Mouse (Mus musculus) forebrain, embryonic 11.5 days (tissue): ENCODE measurements around the gene Phkg1. TPM values are rescaled to one million over a fixed set of nuclear protein-coding genes. Genes with fewer than 3 reads are reported as not detected.
"Not testable (repeated sequence)": the region's sequence is repeated elsewhere in the genome, so short reads cannot be mapped to it uniquely, and the experiment has no call there.

Source experiments
- ATAC-seq: fragments of 200-750 bp; cut with Nextera tagmentation; replicated peaks from 2 replicates; pipeline ENCODE4 v1.8.0; 2017; ENCODE audit warnings: moderate TSS enrichment; ENCODE audit not compliant: low FRiP score
- DNase-seq: peaks from one replicate; pipeline ENCODE4 v3.0.0-alpha.2; 2017; ENCODE audit warnings: low spot score
- H3K27ac ChIP-seq: fragments of 300-500 bp; sonication (generic); 2 replicates; pipeline ENCODE4 v1.5.1; 2014; ENCODE audit warnings: low read depth, low read length
- H3K27me3 ChIP-seq: fragments of 300-500 bp; sonication (generic); 2 replicates; pipeline ENCODE4 v1.6.1; 2014; ENCODE audit warnings: mild to moderate bottlenecking, low read length, mixed read lengths; ENCODE audit not compliant: control insufficient read depth, insufficient read depth
- H3K36me3 ChIP-seq: fragments of 300-500 bp; sonication (generic); 2 replicates; pipeline ENCODE4 v1.6.1; 2014; ENCODE audit warnings: mild to moderate bottlenecking, low read length, moderate library complexity, mixed read lengths; ENCODE audit not compliant: control insufficient read depth, insufficient read depth
- H3K4me1 ChIP-seq: fragments of 300-500 bp; sonication (generic); replicated peaks from 2 replicates; pipeline ENCODE4 v1.6.1; 2014; ENCODE audit warnings: low read length, mixed read lengths; ENCODE audit not compliant: control insufficient read depth, insufficient read depth
- H3K4me2 ChIP-seq: fragments of 300-500 bp; sonication (generic); 2 replicates; pipeline ENCODE4 v1.6.1; 2014; ENCODE audit warnings: low read depth, mild to moderate bottlenecking, low read length, moderate library complexity, mixed read lengths; ENCODE audit not compliant: severe bottlenecking
- H3K4me3 ChIP-seq: fragments of 300-500 bp; sonication (generic); 2 replicates; pipeline ENCODE4 v1.5.1; 2014; ENCODE audit warnings: low read depth, low read length
- H3K9ac ChIP-seq: fragments of 300-500 bp; sonication (generic); 2 replicates; pipeline ENCODE4 v1.6.1; 2014; ENCODE audit warnings: low read length
- H3K9me3 ChIP-seq: fragments of 300-500 bp; sonication (generic); 2 replicates; pipeline ENCODE4 v1.6.1; 2016; ENCODE audit warnings: low read length, mixed read lengths; ENCODE audit not compliant: control insufficient read depth
- WGBS: fragments of 180-500 bp; shearing (Covaris S2); extraction: QIAGEN DNeasy Blood & Tissue Kit; methylation state at CpG from one replicate; pipeline ENCODE4 v1.1.7; 2014; 5-methylcytosine and 5-hydroxymethylcytosine counted together
- polyA plus RNA-seq: library from polyadenylated mRNA; unstranded; fragments of >200 nt; fragmentation: Nextera tagmentation; extraction: Ambion mirVana; gene quantifications from 2 replicates; pipeline ENCODE4 v1.2.1, GENCODE M21; 2014

Phkg1 gene
- 0.25 and 0.33 TPM in 2 replicates for polyA plus RNA-seq

DNA sequence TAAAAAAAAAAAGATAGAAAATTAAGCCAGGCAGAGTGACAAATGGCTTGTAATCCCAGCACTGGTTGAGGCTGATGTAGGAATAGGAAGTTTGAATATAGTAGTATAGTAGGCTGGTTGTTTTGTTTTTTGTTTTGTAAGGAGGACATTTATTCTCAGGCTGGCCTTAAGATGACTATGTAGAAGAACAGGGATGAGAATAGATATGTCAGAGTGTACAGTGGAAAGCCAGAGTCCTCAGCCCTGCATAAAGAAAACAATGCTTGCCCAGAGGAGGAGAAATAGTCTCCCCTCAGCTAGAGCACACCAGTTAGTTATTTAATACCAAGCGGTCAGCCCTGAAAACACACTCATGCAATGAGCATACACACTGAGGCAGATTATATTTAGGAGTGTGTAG, at the start of gene Phkg1:
Phkg1 (minus strand) TSS at position 101 of the 400 bp plus-strand sequence.
- DNase-seq (no peak), ATAC-seq (no peak)
- Histone ChIP-seq H3K9ac (no peak within 1 kb of the TSS), H3K27me3 (no peaks in the 10 kb centered on the region), H3K36me3 (no peaks in the 10 kb centered on the region), H3K4me2 (no peak within 1 kb of the TSS), H3K9me3 (no peaks in the 10 kb centered on the region), H3K4me1 (no peaks in the 10 kb centered on the region), H3K27ac (no peak within 1 kb of the TSS), H3K4me3 (no peak within 1 kb of the TSS)
- WGBS, result 93% methylated on average over 1 of the region's 1 CpGs

DNA sequence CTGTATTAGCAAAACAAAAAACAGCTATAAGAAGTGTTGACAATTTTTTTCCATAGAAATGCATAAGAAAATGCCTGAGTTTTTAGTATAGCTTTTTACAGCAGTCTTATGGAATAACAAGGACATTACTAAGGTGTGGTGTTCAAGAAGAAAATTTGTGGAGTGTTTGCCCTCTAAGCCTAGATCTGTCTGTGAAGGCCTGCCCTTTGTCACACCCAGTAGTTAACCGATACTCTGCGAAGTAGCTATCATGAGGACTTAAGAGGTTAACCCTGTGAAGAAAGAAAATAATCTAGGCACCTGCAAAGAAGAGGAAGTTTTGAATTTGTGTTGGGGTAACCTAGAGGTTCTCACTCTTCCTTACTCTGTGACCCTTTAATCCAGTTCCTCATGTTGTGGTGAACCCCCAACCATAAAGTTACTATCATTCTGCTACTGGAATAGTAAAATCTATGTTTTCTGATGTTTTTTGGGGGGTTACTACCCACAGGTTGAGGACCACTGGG, 49.2 kb upstream of the Phkg1 start:
- peaks cover 4% of the 10 kb centered on the region; the same call in 1 of the 2 replicates for H3K4me1 ChIP-seq
- WGBS, result 93% methylated on average over 2 of the region's 2 CpGs
- no peak for ATAC-seq
- H3K36me3 ChIP-seq, result no peaks in the 10 kb centered on the region
- H3K4me3 ChIP-seq, result no peak overlapping the region
- no peaks in the 10 kb centered on the region for H3K9me3 ChIP-seq
- DNase-seq, result no peak
- H3K27ac ChIP-seq, result no peak overlapping the region
- no peaks in the 10 kb centered on the region for H3K27me3 ChIP-seq
- H3K9ac ChIP-seq, result no peak overlapping the region
- H3K4me2 ChIP-seq, result no peak overlapping the region

DNA sequence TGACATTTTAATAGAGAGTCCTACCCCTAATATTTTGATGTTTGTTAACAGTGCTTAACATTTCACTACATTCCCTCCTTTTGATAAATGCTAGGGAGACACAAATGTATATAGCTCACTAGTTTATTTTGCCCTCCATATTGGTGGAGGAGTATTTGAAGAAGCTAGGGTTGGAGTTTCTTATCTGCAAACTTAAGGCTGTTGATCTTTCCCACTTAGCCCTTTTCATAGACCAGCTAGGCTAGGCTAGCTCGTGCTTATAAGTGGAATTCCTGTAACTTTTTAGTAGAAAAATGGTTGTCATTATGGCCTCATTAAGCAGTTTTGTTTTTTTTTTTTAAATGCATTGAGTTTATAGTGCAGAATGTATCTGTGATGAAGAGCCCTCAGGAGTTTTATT, 45.1 kb upstream of the Phkg1 start:
- no peak overlapping the region for H3K9ac ChIP-seq
- H3K4me2 ChIP-seq, result no peak overlapping the region
- H3K4me3 ChIP-seq, result no peak overlapping the region
- H3K27ac ChIP-seq, result no peak overlapping the region
- H3K27me3 ChIP-seq, result no peaks in the 10 kb centered on the region
- H3K36me3 ChIP-seq, result no peaks in the 10 kb centered on the region
- no peaks in the 10 kb centered on the region for H3K9me3 ChIP-seq
- DNase-seq (no peak), ATAC-seq (no peak)
- WGBS, result 85% methylated on average over 1 of the region's 1 CpGs
- H3K4me1 ChIP-seq, result peaks cover 4% of the 10 kb centered on the region; the same call in 1 of the 2 replicates

DNA sequence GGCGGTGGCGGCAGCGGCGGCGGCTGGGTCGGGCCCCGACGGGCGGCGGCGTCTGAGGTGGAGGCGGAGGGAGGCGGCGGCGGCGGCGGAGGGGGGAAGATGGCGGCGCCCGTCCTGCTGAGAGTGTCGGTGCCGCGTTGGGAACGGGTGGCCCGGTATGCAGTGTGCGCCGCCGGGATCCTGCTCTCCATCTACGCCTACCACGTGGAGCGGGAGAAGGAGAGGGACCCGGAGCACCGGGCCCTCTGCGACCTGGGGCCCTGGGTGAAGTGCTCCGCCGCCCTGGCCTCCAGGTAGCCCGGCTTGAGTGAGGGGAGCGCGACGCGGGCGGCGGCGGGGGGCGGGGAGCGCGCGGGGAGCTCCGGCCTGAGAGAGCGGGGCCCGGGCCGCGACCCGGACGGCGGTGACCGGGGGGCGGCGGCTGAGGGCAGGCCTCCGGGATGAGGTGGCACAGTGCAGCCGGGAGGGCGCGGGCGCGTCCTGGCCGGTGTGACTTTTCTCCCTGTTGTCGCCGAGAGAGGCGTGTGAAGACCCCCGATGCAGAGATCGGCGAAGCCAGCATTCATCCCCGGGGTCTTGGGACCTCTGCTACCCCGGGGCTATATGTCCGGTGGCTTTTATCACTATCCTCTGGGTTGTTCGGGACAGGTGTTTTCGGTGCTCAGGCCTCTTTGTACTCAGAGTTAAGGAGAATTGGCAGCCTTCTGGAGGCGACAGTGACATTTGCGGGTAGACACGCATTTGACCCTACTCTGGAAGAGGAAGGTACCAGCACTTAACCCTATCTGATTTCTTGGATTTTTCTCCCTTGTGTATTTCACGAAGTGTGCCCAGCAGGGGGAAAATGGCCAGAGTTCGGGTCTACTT, 44.0 kb upstream of the Phkg1 start:
- H3K4me2 ChIP-seq, result peak overlapping the region; percentile 78
- H3K4me1 ChIP-seq, H3K27ac ChIP-seq, H3K27me3 ChIP-seq, H3K9me3 ChIP-seq, H3K36me3 ChIP-seq: not testable (repeated sequence)
- peak overlapping the region; percentile 82 for H3K4me3 ChIP-seq
- H3K9ac ChIP-seq, result peak overlapping the region; percentile 84
- DNase-seq, result peak; percentile 79
- ATAC-seq, result peak; percentile 58
- under 1% methylated on average over 45 of the region's 82 CpGs for WGBS

DNA sequence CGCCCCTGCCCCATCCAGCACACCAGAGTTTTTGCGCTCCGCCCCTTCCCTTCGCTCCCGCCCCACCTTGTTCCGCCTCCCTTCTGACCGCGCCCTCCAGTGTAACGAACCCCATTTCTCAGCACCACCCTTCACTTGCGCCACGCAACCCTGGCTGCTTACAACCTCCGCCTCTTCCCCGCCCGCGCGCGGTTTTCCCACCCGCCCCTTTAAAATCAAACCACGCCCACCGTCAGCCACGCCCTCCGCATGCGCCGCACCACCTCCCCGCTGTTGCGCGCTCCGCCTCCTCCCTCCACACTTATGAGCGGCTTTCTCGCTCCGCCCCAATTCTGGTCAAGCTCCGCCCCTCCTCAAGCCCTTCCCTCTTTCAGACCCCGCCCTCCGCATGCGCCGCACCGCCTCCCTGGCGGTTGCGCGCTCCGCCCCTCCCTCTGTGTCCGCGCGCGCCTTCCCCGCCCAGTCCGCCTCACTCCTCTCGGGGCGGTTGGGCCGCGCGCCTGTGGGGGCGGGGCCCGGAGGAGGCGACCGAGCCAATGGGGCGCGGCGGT, 43.2 kb upstream of the Phkg1 start, which contains the start of gene Vkorc1l1:
Vkorc1l1 (plus strand) TSS at position 476 of the 551 bp plus-strand sequence.
- no peaks in the 10 kb centered on the region; the same call in 1 of the 2 replicates for H3K27me3 ChIP-seq
- H3K4me2 ChIP-seq, result peak within 1 kb of the TSS; percentile 78
- peaks cover 7% of the 10 kb centered on the region; the same call in 1 of the 2 replicates for H3K4me1 ChIP-seq
- peak within 1 kb of the TSS; percentile 82 for H3K4me3 ChIP-seq
- WGBS, result under 1% methylated on average over 48 of the region's 59 CpGs
- peak; percentile 96 for ATAC-seq
- peak within 1 kb of the TSS; percentile 84 for H3K9ac ChIP-seq
- peak; percentile 100 for DNase-seq
- no peaks in the 10 kb centered on the region for H3K9me3 ChIP-seq
- H3K27ac ChIP-seq, result 0 out of 2 replicates have a peak within 1 kb of the TSS, but pooled peaks have one; percentile 37
- no peaks in the 10 kb centered on the region for H3K36me3 ChIP-seq

DNA sequence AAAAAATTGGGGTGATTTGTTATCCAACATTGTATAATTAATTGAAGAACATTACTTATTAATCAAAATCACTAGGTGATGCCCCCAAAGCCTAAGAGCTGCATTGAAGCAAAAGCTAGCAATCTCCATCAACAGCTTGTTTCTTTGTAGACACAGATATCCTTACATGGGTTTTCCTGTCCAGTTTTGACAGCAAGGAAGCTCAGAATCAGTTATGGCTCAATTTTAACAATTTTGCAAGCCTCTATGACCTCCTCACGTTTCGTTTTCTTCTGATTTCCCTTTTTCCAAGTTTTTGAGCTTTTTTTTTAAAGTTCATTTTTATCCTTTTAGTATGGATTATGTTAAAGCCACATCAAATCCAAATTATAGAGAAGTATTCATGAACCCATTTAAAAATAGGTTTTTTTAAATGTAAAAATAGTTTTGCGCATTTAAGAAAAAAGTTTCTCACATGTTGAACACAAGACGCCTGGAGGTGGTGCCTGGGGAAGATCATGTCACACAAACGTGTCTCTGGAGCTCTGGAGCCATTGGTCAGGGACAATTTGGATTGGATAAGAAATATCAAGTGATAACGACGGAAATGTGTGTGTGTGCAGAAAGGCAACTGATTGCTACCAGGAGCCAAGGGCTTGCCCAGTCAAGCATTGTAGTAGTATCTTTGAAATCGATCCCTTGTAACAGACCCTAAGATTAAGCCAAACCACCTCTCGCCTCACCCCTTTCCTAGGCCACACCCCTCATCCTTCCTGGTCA, 42.6 kb upstream of the Phkg1 start:
- ATAC-seq, result no peak
- Histone ChIP-seq H3K9ac (peak overlapping the region; percentile 35; the same call in 1 of the 2 replicates), H3K4me1 (peaks cover 7% of the 10 kb centered on the region; the same call in 1 of the 2 replicates), H3K36me3 (no peaks in the 10 kb centered on the region), H3K9me3 (no peaks in the 10 kb centered on the region), H3K27ac (0 out of 2 replicates have a peak overlapping the region, but pooled peaks have one; percentile 37), H3K4me2 (peak overlapping the region; percentile 46), H3K4me3 (peak overlapping the region; percentile 82), H3K27me3 (no peaks in the 10 kb centered on the region; the same call in 1 of the 2 replicates)
- WGBS, result 12% methylated on average over 9 of the region's 9 CpGs
- DNase-seq, result no peak

DNA sequence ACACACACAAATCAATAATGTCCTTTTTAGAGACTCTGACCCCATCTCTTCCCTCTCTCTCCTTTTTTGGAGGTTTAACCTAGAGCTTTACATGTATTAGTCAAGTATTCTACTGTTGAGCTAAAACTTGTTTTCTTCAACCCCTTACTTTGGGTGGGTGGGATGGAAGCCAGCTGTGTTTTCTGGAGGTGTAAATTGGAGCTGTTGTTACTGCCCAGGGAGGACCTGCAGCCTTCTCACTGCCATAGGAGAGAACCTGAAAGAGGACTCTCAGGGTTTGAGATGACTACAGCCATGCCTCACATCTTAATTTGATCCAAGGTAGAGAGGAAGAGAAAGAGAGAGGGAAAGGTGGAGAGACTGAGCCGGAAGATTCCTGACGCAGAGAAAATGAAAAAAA, 41.9 kb upstream of the Phkg1 start:
- no peaks in the 10 kb centered on the region for H3K36me3 ChIP-seq
- no peak overlapping the region for H3K9ac ChIP-seq
- no peaks in the 10 kb centered on the region; the same call in 1 of the 2 replicates for H3K27me3 ChIP-seq
- H3K4me3 ChIP-seq, result no peak overlapping the region
- DNase-seq (no peak), ATAC-seq (no peak)
- no peak overlapping the region for H3K4me2 ChIP-seq
- H3K27ac ChIP-seq, result no peak overlapping the region
- no peaks in the 10 kb centered on the region for H3K9me3 ChIP-seq
- H3K4me1 ChIP-seq, result peaks cover 7% of the 10 kb centered on the region; the same call in 1 of the 2 replicates
- 76% methylated on average over 2 of the region's 2 CpGs for WGBS

DNA sequence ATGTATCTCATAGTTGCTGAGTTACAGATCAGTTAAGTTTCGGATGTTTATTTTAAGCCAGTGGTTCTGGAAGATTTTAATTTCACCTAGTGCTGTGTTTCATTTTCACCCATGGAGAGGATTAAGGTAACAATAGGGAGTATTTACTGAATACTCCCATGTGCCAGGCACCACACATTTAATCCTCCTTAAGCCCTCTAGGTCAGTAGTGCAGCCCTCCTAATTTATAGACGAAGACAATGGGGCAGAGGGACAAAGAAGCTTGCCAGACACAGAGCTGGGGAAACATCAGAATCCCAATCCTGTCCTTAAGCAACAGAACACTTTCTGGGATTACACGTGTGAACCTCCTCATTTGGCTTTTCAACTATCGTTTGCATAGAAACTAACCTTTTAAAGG, 38.6 kb upstream of the Phkg1 start:
- Histone ChIP-seq H3K27ac (no peak overlapping the region), H3K27me3 (no peaks in the 10 kb centered on the region; the same call in 1 of the 2 replicates), H3K9ac (no peak overlapping the region), H3K4me2 (no peak overlapping the region), H3K4me1 (0 out of 2 replicates have a peak, but pooled peaks cover 3% of the 10 kb centered on the region), H3K36me3 (no peaks in the 10 kb centered on the region), H3K9me3 (no peaks in the 10 kb centered on the region), H3K4me3 (no peak overlapping the region)
- WGBS, result 10% methylated on average over 4 of the region's 4 CpGs
- no peak for ATAC-seq
- no peak for DNase-seq
